Mouse (Mus musculus) kidney, postnatal 0 days (tissue): ENCODE results near the gene Elmo2. TPM values are rescaled to one million over a fixed set of nuclear protein-coding genes. Genes with fewer than 3 reads are reported as not detected.

ENCODE experiments used
- ATAC-seq: fragments of 200-750 bp; cut with Nextera tagmentation; replicated peaks from 2 replicates; pipeline ENCODE4 v1.8.0; 2017; ENCODE audit warnings: low read depth, moderate number of reproducible peaks, moderate TSS enrichment, moderate library complexity; ENCODE audit not compliant: low FRiP score
- DNase-seq: peaks from one replicate; pipeline ENCODE4 v3.0.0-alpha.2; 2016; ENCODE audit warnings: low spot score
- H3K27ac ChIP-seq: fragments of 300-500 bp; sonication (generic); 2 replicates; pipeline ENCODE4 v1.5.1; 2014; ENCODE audit warnings: mild to moderate bottlenecking
- H3K27me3 ChIP-seq: fragments of 300-500 bp; sonication (generic); 2 replicates; pipeline ENCODE4 v1.6.1; 2014; ENCODE audit warnings: low read length, mixed read lengths; ENCODE audit not compliant: insufficient read depth
- H3K36me3 ChIP-seq: fragments of 300-500 bp; sonication (generic); 2 replicates; pipeline ENCODE4 v1.6.1; 2014; ENCODE audit warnings: low read length, mixed read lengths; ENCODE audit not compliant: insufficient read depth
- H3K4me1 ChIP-seq: fragments of 300-500 bp; sonication (generic); replicated peaks from 2 replicates; pipeline ENCODE4 v1.6.1; 2014; ENCODE audit warnings: antibody characterized with exemption, low read length, mixed read lengths; ENCODE audit not compliant: insufficient read depth
- H3K4me2 ChIP-seq: fragments of 300-500 bp; sonication (generic); 2 replicates; pipeline ENCODE4 v1.6.1; 2014; ENCODE audit warnings: mild to moderate bottlenecking, low read length, moderate library complexity, mixed read lengths
- H3K4me3 ChIP-seq: fragments of 300-500 bp; sonication (generic); replicated peaks from 2 replicates; pipeline ENCODE4 v1.5.1; 2014; ENCODE audit warnings: low read depth, low read length
- H3K9ac ChIP-seq: fragments of 300-500 bp; sonication (generic); 2 replicates; pipeline ENCODE4 v1.6.1; 2014; ENCODE audit warnings: low read depth, low read length
- H3K9me3 ChIP-seq: fragments of 300-500 bp; sonication (generic); replicated peaks from 2 replicates; pipeline ENCODE4 v1.6.1; 2016; ENCODE audit warnings: low read length, inconsistent platforms, mixed read lengths
- CTCF ChIP-seq: IDR thresholded peaks from 2 replicates; pipeline ENCODE4 v1.5.1; 2016; ENCODE audit warnings: antibody characterized with exemption, low read depth, mild to moderate bottlenecking, moderate library complexity
- WGBS: fragments of 180-500 bp; shearing (Covaris S2); extraction: QIAGEN DNeasy Blood & Tissue Kit; methylation state at CpG from one replicate; pipeline ENCODE4 v1.1.7; 2014; 5-methylcytosine and 5-hydroxymethylcytosine counted together
- polyA plus RNA-seq: library from polyadenylated mRNA; unstranded; fragments of >200 nt; fragmentation: Nextera tagmentation; extraction: Ambion mirVana; gene quantifications from 2 replicates; pipeline ENCODE4 v1.2.1, GENCODE M21; 2015

The Elmo2 gene
- polyA plus RNA-seq, 1 experiment from 2014 or later, result 51.5 TPM

DNA sequence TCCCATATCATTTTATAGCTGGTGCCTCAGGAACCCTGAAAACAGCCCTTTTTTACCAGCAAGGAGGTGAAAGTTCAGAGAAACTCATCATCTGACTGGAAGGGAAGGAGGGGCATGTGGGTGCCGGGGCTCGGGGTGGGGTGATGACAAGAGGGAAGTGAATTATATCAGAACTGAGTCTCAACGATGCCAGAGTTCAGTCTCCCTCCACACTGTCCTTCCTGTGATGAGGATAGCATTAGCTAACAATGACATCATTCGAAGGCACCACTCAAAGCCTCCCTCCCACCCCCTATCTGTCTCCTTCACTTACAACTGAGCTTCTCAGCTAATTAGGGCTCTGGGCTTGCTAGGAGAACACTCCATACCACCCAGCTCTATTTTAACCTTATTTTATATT, 6.8 kb downstream of the Elmo2 start:
- Histone ChIP-seq H3K27ac (0 out of 2 replicates have a peak overlapping the region, but pooled peaks have one; percentile 87), H3K4me2 (no peak overlapping the region), H3K9me3 (no peaks in the 10 kb centered on the region), H3K36me3 (peaks cover 15% of the 10 kb centered on the region; the same call in 1 of the 2 replicates), H3K9ac (no peak overlapping the region), H3K4me3 (no peak overlapping the region), H3K27me3 (no peaks in the 10 kb centered on the region), H3K4me1 (peaks cover 72% of the 10 kb centered on the region)
- ATAC-seq (no peak), DNase-seq (no peak)
- no peak for TF ChIP-seq CTCF
- 35% methylated on average over 4 of the region's 4 CpGs for WGBS

GRCm38 (mm10) chr2:165318941-165319340, 7.3 kb downstream of the Elmo2 start:
- Histone ChIP-seq H3K4me3 (no peak overlapping the region), H3K9me3 (no peaks in the 10 kb centered on the region), H3K9ac (no peak overlapping the region), H3K4me2 (no peak overlapping the region), H3K36me3 (peaks cover 17% of the 10 kb centered on the region; the same call in 1 of the 2 replicates), H3K27ac (peak overlapping the region; percentile 87), H3K4me1 (peaks cover 68% of the 10 kb centered on the region), H3K27me3 (no peaks in the 10 kb centered on the region)
- ATAC-seq (no peak), DNase-seq (no peak)
- WGBS, result 67% methylated on average over 7 of the region's 7 CpGs
- no peak for TF ChIP-seq CTCF

GRCm38 (mm10) chr2:165317621-165318263, 8.5 kb downstream of the Elmo2 start:
- Histone ChIP-seq H3K27me3 (no peaks in the 10 kb centered on the region), H3K36me3 (peaks cover 22% of the 10 kb centered on the region; the same call in 1 of the 2 replicates), H3K4me2 (no peak overlapping the region), H3K9ac (0 out of 2 replicates have a peak overlapping the region, but pooled peaks have one; percentile 3), H3K4me1 (peaks cover 64% of the 10 kb centered on the region), H3K27ac (peak overlapping the region; percentile 67), H3K9me3 (no peaks in the 10 kb centered on the region), H3K4me3 (no peak overlapping the region)
- WGBS, result 56% methylated on average over 16 of the region's 16 CpGs
- no peak for TF ChIP-seq CTCF
- no peak for ATAC-seq
- no peak for DNase-seq

DNA sequence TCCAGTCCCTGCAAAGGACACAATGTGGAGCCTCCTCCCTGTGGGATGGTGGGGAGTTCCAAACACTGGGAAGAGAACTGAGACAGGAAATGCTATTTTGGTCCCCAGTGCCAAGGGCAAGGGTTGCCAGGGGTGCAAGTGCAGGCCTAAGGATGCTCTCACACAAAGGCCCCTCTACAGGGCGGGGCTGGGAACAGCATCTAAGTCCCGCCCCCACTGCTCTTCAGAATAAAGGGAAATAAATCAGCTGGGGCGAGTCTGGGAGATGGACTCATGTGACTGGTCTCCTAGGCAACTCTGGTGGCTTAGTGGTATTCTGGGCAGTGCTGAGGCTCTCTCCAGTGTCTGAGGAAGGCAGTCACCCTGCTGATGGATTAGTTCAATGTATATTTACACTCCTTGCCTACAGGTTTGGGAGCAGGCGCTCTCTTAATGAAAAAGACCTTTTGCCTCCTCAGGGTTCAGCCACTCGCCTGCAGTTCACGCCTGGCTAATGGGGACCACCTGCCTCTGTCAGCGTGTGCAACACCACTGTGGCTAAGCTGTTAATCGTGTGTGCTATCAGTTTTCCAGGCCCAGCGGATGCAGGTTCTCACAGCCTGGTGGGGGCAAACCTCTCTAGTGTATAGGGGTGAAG, 9.3 kb downstream of the Elmo2 start:
- no peak overlapping the region for H3K4me3 ChIP-seq
- no peak for TF ChIP-seq CTCF
- no peak overlapping the region for H3K9ac ChIP-seq
- peaks cover 24% of the 10 kb centered on the region; the same call in 1 of the 2 replicates for H3K36me3 ChIP-seq
- DNase-seq (peak; percentile 94), ATAC-seq (peak; percentile 66)
- no peaks in the 10 kb centered on the region for H3K9me3 ChIP-seq
- no peaks in the 10 kb centered on the region for H3K27me3 ChIP-seq
- H3K27ac ChIP-seq, result peak overlapping the region; percentile 67
- WGBS, result 17% methylated on average over 9 of the region's 9 CpGs
- H3K4me2 ChIP-seq, result no peak overlapping the region; the same call in 1 of the 2 replicates
- H3K4me1 ChIP-seq, result peaks cover 59% of the 10 kb centered on the region

DNA sequence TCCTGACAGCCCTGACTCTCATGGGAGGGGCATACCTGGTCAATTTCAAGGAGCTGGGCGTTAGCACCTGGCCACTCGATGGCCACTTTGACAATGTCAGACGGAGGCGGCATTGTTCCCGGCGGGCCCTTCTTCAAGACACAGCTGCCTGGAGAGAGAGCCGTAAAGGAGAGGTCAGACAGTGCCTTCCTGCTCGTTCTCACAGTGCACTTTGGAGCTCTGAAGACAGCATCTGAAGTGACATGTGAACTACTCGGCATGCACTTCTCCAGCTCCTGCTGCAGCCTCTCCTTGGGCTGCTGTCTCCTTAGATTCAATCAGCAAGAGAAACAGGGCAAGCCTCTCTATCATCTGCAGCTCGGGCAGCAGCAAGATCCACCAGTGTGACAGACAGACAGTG, 10.1 kb downstream of the Elmo2 start:
- 48% methylated on average over 10 of the region's 10 CpGs for WGBS
- H3K4me2 ChIP-seq, result no peak overlapping the region
- peak overlapping the region; percentile 47; the same call in 1 of the 2 replicates for H3K27ac ChIP-seq
- no peaks in the 10 kb centered on the region for H3K9me3 ChIP-seq
- peaks cover 24% of the 10 kb centered on the region; the same call in 1 of the 2 replicates for H3K36me3 ChIP-seq
- H3K4me3 ChIP-seq, result no peak overlapping the region
- ATAC-seq (no peak), DNase-seq (no peak)
- peaks cover 53% of the 10 kb centered on the region for H3K4me1 ChIP-seq
- no peak overlapping the region for H3K9ac ChIP-seq
- H3K27me3 ChIP-seq, result no peaks in the 10 kb centered on the region
- TF ChIP-seq CTCF, result no peak

DNA sequence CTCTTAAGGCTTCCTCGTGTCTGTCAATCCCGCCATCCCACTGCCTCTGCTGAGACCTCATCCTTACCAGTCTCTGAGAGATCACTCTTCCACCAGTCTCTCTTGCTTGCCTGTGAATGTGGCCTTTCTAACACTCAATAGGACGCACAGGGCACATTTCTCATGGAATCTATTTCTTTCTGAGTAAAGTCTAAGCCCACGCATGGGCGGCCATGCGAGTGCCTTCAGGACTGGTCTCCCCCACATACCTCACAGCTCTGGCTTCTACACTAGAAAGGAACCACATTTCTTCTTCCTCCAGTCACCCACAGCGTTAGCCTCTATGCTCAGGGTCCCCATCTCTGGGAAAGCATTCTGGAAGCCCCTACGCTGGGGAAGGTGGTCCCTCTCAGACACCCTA, 12.1 kb downstream of the Elmo2 start:
- TF ChIP-seq CTCF, result no peak
- Histone ChIP-seq H3K36me3 (peaks cover 30% of the 10 kb centered on the region), H3K4me2 (no peak overlapping the region), H3K4me1 (peaks cover 43% of the 10 kb centered on the region), H3K27ac (peak overlapping the region; percentile 79), H3K27me3 (no peaks in the 10 kb centered on the region), H3K4me3 (no peak overlapping the region), H3K9me3 (no peaks in the 10 kb centered on the region), H3K9ac (no peak overlapping the region)
- DNase-seq (peak; percentile 78), ATAC-seq (peak; percentile 34)
- WGBS, result 49% methylated on average over 8 of the region's 8 CpGs
